Mouse (Mus musculus): ENCODE results near the gene Aatf. TPM values are rescaled to one million over a fixed set of nuclear protein-coding genes. Genes with fewer than 3 reads are reported as not detected.

Gene Aatf
- polyA plus RNA-seq, 1 experiment from 2014 or later = 59.9 TPM

DNA sequence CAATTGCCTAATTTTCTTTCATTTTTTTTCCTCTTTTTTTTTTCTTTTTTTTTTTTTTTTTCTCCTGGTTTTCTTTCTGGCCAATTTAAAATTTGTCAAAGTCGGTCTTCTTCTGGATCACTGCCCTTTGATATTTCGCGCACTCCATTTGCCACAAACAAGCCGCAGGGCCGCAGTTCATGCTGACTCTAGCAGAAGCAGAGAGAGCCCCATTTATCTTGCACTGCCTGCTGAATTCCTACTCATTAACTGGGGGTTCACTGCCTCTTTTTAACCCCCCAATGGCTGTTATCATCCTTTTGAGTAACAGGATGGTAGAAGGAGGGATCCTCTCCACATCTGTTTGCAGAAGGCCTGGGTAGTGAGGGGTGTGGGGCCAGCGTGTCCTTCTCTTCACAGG is 129.4 kb downstream of the Aatf start:
- Histone ChIP-seq H3K27ac (no peak overlapping the region), H3K4me1 (no peaks in the 10 kb centered on the region), H3K4me2 (no peak overlapping the region), H3K4me3 (no peak overlapping the region), H3K27me3 (replicated peaks) (no peaks in the 10 kb centered on the region), H3K36me3 (peaks cover 49% of the 10 kb centered on the region), H3K9me3 (replicated peaks) (no peaks in the 10 kb centered on the region), H3K9ac (no peak overlapping the region)
- WGBS (ENCODE audit: insufficient replicate concordance) = 87% methylated on average over 6 of the region's 6 CpGs
- no peak for ATAC-seq

- no peak overlapping the region for H3K9ac ChIP-seq
- no peaks in the 10 kb centered on the region for H3K4me1 ChIP-seq
- H3K9me3 ChIP-seq (replicated peaks) = no peaks in the 10 kb centered on the region
- H3K4me3 ChIP-seq = no peak overlapping the region
- peaks cover 40% of the 10 kb centered on the region for H3K36me3 ChIP-seq
- ATAC-seq = no peak
- whole genome bisulfite sequencing (ENCODE audit: insufficient replicate concordance) = 87% methylated on average over 13 of the region's 13 CpGs
- H3K27ac ChIP-seq = no peak overlapping the region
- no peak overlapping the region for H3K4me2 ChIP-seq
- H3K27me3 ChIP-seq (replicated peaks) = no peaks in the 10 kb centered on the region
Observed at GRCm38 (mm10) chr11:84382450-84382849, 130.9 kb downstream of the Aatf start.

GRCm38 (mm10) chr11:84376510-84377365 is 136.6 kb downstream of the Aatf start:
- WGBS (ENCODE audit: insufficient replicate concordance) = 89% methylated on average over 13 of the region's 13 CpGs
- H3K27ac ChIP-seq = no peak overlapping the region
- no peaks in the 10 kb centered on the region for H3K9me3 ChIP-seq (replicated peaks)
- no peak for ATAC-seq
- no peak overlapping the region for H3K9ac ChIP-seq
- H3K27me3 ChIP-seq (replicated peaks) = no peaks in the 10 kb centered on the region
- no peaks in the 10 kb centered on the region for H3K4me1 ChIP-seq
- H3K36me3 ChIP-seq = peaks cover 37% of the 10 kb centered on the region
- no peak overlapping the region for H3K4me3 ChIP-seq
- no peak overlapping the region for H3K4me2 ChIP-seq

GRCm38 (mm10) chr11:84375951-84376496 is 137.3 kb downstream of the Aatf start:
- WGBS (ENCODE audit: insufficient replicate concordance) = 75% methylated on average over 3 of the region's 3 CpGs
- no peak for ATAC-seq
- Histone ChIP-seq H3K4me1 (no peaks in the 10 kb centered on the region), H3K36me3 (peaks cover 35% of the 10 kb centered on the region), H3K27me3 (replicated peaks) (no peaks in the 10 kb centered on the region), H3K4me3 (no peak overlapping the region), H3K4me2 (no peak overlapping the region), H3K27ac (no peak overlapping the region), H3K9ac (no peak overlapping the region), H3K9me3 (replicated peaks) (no peaks in the 10 kb centered on the region)

- Histone ChIP-seq H3K9me3 (replicated peaks) (no peaks in the 10 kb centered on the region), H3K4me3 (no peak overlapping the region), H3K4me2 (no peak overlapping the region), H3K36me3 (peaks cover 44% of the 10 kb centered on the region), H3K27me3 (replicated peaks) (no peaks in the 10 kb centered on the region), H3K4me1 (no peaks in the 10 kb centered on the region), H3K9ac (no peak overlapping the region), H3K27ac (no peak overlapping the region)
- ATAC-seq = no peak
- 85% methylated on average over 4 of the region's 4 CpGs for WGBS (ENCODE audit: insufficient replicate concordance)
Observed at GRCm38 (mm10) chr11:84373122-84373521, 140.2 kb downstream of the Aatf start.

Other genes with a start within 250 kb of the Aatf start
- gene Lhx1, start 12.0 kb upstream of the Aatf start, polyA plus RNA-seq (2016; fragmentation: Nextera tagmentation; extraction: Ambion mirVana) = not detected in 2 replicates